Mouse (Mus musculus): ENCODE results near the gene Eri3. TPM values are rescaled to one million over a fixed set of nuclear protein-coding genes. Genes with fewer than 3 reads are reported as not detected.

Gene Eri3
- 114 and 147 TPM in 2 replicates for polyA plus RNA-seq (2016; fragmentation: Nextera tagmentation; extraction: Ambion mirVana)

DNA sequence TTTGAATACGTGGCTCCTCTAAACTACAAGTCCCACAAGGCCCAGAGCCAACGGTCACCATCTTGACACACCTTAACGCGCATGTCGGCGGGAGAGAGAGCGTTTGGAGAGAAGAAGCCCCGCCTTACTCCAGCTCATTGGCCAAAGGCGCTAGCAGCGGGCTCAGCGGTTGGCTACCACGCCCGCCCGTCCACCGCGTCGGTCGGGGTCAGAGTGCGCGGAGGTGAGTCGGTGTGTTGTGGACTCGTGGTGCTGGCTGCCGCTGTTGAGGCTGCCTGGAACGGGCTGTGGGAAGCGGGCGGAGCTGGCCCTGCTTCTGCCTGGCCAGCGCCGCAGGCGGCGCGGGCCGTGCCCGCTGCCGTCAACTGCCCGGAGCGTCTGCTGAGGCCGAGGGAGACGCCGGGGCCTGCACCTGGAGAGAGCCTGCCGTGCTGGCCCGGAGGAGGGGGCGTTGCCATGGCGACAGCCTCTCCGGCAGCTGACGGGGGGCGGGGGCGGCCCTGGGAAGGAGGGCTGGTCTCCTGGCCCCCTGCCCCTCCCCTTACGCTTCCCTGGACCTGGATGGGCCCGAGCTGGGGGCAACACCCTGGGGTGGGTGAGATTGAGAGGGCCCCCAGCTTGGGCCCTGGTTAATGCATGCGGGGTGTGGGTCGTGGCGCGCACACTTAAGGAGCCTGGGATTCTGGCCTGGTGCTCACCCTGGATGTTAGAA lies at the start of gene Eri3:
Eri3 (plus strand) TSS at position 226 of the 712 bp plus-strand sequence.
- Histone ChIP-seq H3K4me1 (peaks cover 24% of the 10 kb centered on the region), H3K27ac (peak within 1 kb of the TSS; percentile 95), H3K4me3 (peak within 1 kb of the TSS; percentile 92), H3K27me3 (ENCODE audit: low read depth, poor library complexity, severe bottlenecking) (no peaks in the 10 kb centered on the region), H3K9me3 (replicated peaks) (no peaks in the 10 kb centered on the region), H3K36me3 (peaks cover 12% of the 10 kb centered on the region)
- 1% methylated on average over 52 of the region's 53 CpGs for WGBS
- peak; percentile 95 for DNase-seq (ENCODE audit: low spot score)

DNA sequence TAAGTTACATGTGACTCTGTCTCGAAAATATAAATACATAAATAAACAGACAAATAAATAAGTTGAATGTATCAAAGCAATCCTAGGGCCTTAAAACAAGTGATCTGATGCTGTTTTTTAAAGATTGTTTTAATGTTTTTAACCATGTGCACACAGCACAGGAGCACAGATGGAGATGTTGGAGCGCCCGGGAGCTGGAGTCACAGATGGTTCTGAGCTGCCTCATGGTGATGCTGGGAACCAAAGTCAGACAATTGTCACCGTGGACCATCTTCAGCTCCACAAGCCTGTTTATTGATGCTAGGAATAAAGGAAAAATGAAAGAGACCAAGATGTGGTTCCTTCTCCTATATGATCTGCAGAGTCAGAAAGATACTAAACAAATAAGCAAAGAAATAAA lies 31.9 kb upstream of the Eri3 start:
- H3K4me3 ChIP-seq, result no peak overlapping the region
- no peak for DNase-seq (ENCODE audit: low spot score)
- no peaks in the 10 kb centered on the region for H3K27me3 ChIP-seq (ENCODE audit: low read depth, poor library complexity, severe bottlenecking)
- 91% methylated on average over 4 of the region's 4 CpGs for whole genome bisulfite sequencing
- H3K4me1 ChIP-seq, result no peaks in the 10 kb centered on the region; the same call in 1 of the 2 replicates
- no peaks in the 10 kb centered on the region for H3K36me3 ChIP-seq
- H3K9me3 ChIP-seq (replicated peaks), result no peaks in the 10 kb centered on the region
- H3K27ac ChIP-seq, result no peak overlapping the region

DNA sequence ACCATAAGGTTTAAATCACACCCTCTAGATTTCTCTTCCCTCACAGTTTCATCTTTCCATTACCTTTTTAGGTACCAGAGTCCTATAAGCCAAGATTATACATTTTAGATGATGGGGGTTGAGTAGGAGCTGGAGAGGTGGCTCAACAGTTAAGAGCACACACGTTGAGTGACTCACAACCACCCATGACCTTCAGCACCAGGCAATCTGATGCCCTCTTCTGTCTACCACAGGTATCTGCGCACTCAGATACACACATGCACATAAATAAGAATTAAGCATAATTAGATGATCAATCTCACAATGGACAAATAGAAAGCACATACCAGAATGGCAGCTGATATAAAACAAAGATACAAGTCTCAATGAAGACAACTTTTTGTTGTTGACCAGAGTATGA lies 28.8 kb upstream of the Eri3 start:
- WGBS, result 68% methylated on average over 2 of the region's 2 CpGs

DNA sequence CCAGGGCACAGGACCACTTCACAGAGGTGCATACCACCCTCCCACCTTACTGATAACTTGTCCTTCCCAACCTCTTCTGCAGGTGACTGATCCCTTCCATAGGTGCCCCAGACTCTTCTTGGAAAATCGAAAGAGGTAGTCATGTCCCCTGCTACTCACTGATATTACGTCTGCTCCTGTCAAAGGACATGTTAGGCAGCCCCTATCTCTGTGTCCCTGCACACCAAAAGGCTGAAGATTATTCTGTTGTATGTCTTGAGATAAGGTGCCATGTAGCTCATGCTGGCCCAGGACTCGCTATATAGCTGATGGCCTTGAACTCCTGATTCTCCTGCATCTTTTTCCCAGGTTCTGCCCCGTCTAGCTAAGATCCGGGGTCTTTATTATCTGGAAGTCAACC lies 24.2 kb upstream of the Eri3 start:
- peaks cover 15% of the 10 kb centered on the region for H3K27me3 ChIP-seq (ENCODE audit: low read depth, poor library complexity, severe bottlenecking)
- H3K27ac ChIP-seq, result no peak overlapping the region
- 90% methylated on average over 5 of the region's 5 CpGs for WGBS
- peaks cover 19% of the 10 kb centered on the region for H3K4me1 ChIP-seq
- no peak for DNase-seq (ENCODE audit: low spot score)
- H3K9me3 ChIP-seq (replicated peaks), result no peaks in the 10 kb centered on the region
- H3K4me3 ChIP-seq, result no peak overlapping the region
- no peaks in the 10 kb centered on the region for H3K36me3 ChIP-seq

More for the DNA sequence above, 28.8 kb upstream of the Eri3 start:
- H3K36me3 ChIP-seq, result no peaks in the 10 kb centered on the region
- no peak overlapping the region for H3K4me3 ChIP-seq
- DNase-seq (ENCODE audit: low spot score), result no peak
- H3K9me3 ChIP-seq (replicated peaks), result no peaks in the 10 kb centered on the region
- peaks cover 7% of the 10 kb centered on the region for H3K27me3 ChIP-seq (ENCODE audit: low read depth, poor library complexity, severe bottlenecking)
- H3K27ac ChIP-seq, result no peak overlapping the region
- H3K4me1 ChIP-seq, result no peaks in the 10 kb centered on the region; the same call in 1 of the 2 replicates

DNA sequence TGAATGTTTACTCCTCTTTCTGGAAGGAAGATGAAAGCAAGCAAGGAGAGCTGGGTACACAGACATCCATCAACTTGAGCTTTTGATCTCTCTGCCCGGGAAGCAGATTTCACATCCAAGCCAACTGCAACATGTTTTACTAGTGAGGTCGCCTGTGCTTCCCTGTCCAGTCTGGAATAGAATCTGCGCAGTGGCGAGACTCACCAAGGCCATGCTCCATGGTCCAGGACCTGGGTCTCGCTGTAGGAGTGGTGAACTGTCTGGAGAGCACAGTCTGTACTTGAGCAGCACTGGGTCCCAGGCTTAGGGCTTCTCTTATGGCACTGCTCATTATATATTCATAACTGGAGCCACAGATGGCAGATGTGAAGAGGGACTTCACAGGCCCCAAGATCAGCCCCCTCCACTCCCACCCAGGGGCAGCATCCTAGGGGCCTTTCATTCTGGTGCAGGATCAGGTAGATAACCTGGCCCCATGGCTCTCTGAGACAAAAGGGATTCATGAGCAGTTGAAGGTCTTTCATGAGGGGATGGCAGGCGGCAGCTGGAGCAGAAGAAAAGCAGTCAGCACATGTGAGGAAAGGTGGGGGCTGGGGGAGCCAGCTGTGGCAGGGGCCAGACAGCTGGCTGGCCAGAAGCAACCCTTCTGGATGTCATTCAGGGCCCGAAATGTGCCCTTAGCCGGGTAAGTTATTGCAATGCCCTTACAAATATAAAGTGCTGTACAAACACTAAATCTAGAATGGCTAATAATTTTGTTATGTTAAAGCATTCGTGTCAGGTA lies 22.9 kb upstream of the Eri3 start:
- peaks cover 15% of the 10 kb centered on the region for H3K27me3 ChIP-seq (ENCODE audit: low read depth, poor library complexity, severe bottlenecking)
- H3K4me3 ChIP-seq, result no peak overlapping the region
- H3K4me1 ChIP-seq, result peaks cover 19% of the 10 kb centered on the region
- WGBS, result 58% methylated on average over 9 of the region's 9 CpGs
- DNase-seq (ENCODE audit: low spot score), result no peak
- no peaks in the 10 kb centered on the region for H3K9me3 ChIP-seq (replicated peaks)
- H3K27ac ChIP-seq, result peak overlapping the region; percentile 59
- H3K36me3 ChIP-seq, result no peaks in the 10 kb centered on the region

DNA sequence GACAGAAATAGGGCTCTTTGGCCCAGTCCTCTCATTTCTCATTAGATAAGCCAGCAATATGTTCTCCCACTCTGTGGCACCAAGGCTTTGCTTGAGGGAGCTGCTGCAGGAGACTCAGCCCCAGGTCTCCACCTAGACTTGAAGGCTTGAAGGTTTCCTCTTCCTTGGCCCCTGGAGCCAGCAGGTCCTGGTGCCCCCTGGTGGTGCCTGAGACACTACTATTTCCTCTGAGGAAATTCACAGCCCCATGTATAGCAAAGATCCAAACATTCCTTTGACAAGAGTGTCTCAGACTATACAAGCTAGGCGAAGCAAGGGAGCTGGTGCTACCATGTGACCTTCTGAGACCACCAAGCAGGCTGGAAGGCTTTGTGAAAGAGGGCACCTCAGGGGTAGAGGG lies 22.2 kb upstream of the Eri3 start:
- Histone ChIP-seq H3K4me1 (peaks cover 19% of the 10 kb centered on the region), H3K9me3 (replicated peaks) (no peaks in the 10 kb centered on the region), H3K27me3 (ENCODE audit: low read depth, poor library complexity, severe bottlenecking) (peaks cover 16% of the 10 kb centered on the region), H3K4me3 (no peak overlapping the region), H3K27ac (0 out of 2 replicates have a peak overlapping the region, but pooled peaks have one; percentile 30), H3K36me3 (no peaks in the 10 kb centered on the region)
- WGBS, result 29% methylated on average over 1 of the region's 1 CpGs
- peak; percentile 76 for DNase-seq (ENCODE audit: low spot score)

DNA sequence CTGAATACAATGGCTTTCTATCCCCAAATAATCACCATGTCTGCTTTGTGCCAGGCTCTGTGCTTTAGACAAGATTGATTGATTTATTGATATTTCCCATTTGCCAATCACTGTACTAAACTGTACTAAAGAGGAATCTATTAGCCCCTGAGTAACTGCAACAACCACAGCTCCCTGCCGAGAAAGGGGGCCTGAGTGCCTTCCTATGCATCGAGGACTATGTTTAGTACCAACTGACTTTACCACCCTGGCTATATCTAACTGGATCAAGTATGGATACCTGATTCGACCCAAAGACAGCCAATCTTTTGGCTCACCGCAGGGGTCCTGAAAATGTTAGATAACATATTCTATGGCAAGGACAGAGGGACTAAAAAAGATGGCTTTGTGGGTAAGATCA lies 20.3 kb upstream of the Eri3 start:
- Histone ChIP-seq H3K27ac (no peak overlapping the region), H3K36me3 (no peaks in the 10 kb centered on the region), H3K4me3 (no peak overlapping the region), H3K27me3 (ENCODE audit: low read depth, poor library complexity, severe bottlenecking) (peaks cover 19% of the 10 kb centered on the region), H3K4me1 (peaks cover 19% of the 10 kb centered on the region), H3K9me3 (replicated peaks) (no peaks in the 10 kb centered on the region)
- 81% methylated on average over 4 of the region's 4 CpGs for WGBS
- DNase-seq (ENCODE audit: low spot score), result no peak

DNA sequence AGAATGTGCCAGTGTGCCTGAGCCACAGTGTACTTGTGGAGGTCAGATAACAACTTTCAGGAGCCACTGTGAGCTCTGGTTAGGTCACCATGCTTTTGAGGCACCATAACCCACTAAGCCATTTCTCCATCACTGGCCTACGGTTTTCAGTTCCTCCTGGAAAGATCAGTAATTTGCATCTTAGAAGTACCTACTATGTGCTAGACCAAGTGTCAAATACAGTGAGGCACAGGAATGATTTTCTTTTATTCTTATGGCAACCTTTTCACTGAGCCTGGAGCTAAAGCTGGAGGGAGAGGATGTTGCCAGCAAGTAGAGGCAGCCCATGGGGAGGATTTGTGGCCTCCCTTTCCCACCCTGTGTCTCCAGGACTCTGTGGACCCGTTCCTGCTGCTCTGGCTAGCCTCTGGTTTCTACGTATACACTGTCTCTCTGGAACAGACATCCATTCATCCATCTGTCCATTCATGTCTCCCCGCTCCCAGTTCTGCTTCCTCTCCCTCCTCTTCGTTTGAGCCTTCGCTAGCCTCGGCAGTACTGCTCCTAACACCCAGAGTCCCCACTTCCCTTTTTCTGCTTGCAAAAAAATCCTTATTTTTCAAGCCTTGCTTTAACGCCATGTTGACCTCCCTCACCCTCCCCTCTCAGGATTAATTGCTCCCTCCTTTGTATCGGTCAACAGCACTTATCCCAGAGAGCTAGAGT lies 14.5 kb upstream of the Eri3 start:
- DNase-seq (ENCODE audit: low spot score), result no peak
- no peaks in the 10 kb centered on the region for H3K9me3 ChIP-seq (replicated peaks)

DNA sequence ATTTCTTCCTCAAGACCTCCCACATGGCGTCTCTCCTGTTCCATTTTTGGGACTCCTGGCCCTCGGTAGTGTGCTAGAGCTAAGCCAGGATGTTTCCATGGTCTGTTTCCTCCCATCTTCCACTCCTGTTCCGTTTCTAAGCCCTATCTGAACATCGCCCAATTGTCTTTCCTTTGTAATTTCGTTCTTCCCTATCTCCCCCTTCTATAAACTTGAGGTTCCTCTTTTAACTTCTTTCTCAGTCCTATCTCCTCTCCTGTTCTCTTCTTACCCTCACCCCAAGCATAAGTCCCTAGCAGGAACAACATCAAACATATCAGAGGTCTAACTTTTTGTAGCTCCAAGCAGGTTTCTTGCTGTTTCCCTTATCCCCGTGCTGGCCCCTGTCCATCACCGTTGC lies 13.2 kb upstream of the Eri3 start:
- H3K27me3 ChIP-seq (ENCODE audit: low read depth, poor library complexity, severe bottlenecking), result peaks cover 17% of the 10 kb centered on the region
- H3K36me3 ChIP-seq, result no peaks in the 10 kb centered on the region
- no peaks in the 10 kb centered on the region for H3K9me3 ChIP-seq (replicated peaks)
- no peak overlapping the region for H3K4me3 ChIP-seq
- H3K4me1 ChIP-seq, result peaks cover 32% of the 10 kb centered on the region
- WGBS, result 90% methylated on average over 7 of the region's 7 CpGs
- no peak for DNase-seq (ENCODE audit: low spot score)
- no peak overlapping the region for H3K27ac ChIP-seq

More for the DNA sequence above, 14.5 kb upstream of the Eri3 start:
- WGBS, result 62% methylated on average over 9 of the region's 9 CpGs
- Histone ChIP-seq H3K36me3 (no peaks in the 10 kb centered on the region), H3K4me1 (peaks cover 28% of the 10 kb centered on the region), H3K27ac (no peak overlapping the region), H3K27me3 (ENCODE audit: low read depth, poor library complexity, severe bottlenecking) (peaks cover 17% of the 10 kb centered on the region), H3K4me3 (no peak overlapping the region)

DNA sequence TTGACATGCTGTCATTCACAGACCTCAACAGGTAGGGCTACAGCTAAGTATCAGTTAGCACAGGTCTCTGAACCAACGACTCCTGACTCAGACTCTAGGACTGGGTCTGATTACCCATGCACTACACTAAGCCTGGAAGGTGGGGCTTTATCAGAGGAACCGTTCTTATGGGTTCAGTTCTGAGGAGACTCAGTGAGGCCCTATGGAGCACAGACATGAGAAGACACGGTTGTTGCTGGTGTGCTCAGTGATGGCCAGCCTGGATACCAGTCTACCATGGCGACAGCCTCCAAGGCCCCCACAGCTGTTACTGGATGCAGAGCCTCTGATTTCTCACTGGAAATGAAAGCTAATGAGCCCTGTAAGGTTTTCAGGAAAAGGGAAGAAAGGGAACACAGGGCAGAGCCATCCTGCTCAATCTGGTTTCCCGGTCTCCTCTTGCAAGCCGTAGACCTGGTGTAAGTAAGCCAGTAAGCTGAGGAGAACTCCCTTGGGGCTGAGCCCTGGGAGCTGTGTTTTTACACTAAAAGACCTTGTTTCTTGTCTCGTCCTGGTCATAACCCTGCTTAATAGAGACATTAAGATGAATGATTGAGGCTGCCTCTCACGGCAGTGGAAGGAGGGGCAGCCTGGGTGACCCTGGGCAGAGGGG lies 10.7 kb upstream of the Eri3 start:
- DNase-seq (ENCODE audit: low spot score), result no peak
- no peak overlapping the region for H3K4me3 ChIP-seq
- WGBS, result 76% methylated on average over 8 of the region's 8 CpGs
- H3K36me3 ChIP-seq, result no peaks in the 10 kb centered on the region
- H3K27me3 ChIP-seq (ENCODE audit: low read depth, poor library complexity, severe bottlenecking), result peaks cover 12% of the 10 kb centered on the region
- H3K4me1 ChIP-seq, result peaks cover 32% of the 10 kb centered on the region
- H3K9me3 ChIP-seq (replicated peaks), result no peaks in the 10 kb centered on the region
- H3K27ac ChIP-seq, result peak overlapping the region; percentile 16; the same call in 1 of the 2 replicates

DNA sequence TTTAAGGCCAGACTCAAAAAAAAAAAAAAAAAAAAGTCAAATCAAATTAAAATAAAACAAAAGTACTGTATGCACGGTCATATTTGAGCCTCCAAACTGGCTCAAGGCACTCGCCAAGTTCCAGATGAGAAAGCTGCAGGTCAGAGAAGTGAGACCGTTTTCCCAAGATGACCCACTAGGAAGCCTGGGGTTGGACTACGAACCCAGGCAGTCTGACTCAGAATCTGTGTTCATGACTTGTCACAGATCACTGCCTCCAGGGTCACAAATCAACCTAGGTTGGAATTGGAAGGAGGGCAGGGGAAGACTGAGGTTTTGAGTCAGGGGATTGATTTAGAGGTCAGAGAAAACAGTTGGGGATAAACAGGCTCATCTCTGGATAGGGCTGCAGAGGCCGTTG lies 9.6 kb upstream of the Eri3 start:
- H3K4me1 ChIP-seq, result peaks cover 32% of the 10 kb centered on the region
- H3K36me3 ChIP-seq, result no peaks in the 10 kb centered on the region
- DNase-seq (ENCODE audit: low spot score), result no peak
- H3K4me3 ChIP-seq, result no peak overlapping the region
- no peak overlapping the region for H3K27ac ChIP-seq
- peaks cover 12% of the 10 kb centered on the region for H3K27me3 ChIP-seq (ENCODE audit: low read depth, poor library complexity, severe bottlenecking)
- H3K9me3 ChIP-seq (replicated peaks), result no peaks in the 10 kb centered on the region
- 73% methylated on average over 5 of the region's 5 CpGs for WGBS

DNA sequence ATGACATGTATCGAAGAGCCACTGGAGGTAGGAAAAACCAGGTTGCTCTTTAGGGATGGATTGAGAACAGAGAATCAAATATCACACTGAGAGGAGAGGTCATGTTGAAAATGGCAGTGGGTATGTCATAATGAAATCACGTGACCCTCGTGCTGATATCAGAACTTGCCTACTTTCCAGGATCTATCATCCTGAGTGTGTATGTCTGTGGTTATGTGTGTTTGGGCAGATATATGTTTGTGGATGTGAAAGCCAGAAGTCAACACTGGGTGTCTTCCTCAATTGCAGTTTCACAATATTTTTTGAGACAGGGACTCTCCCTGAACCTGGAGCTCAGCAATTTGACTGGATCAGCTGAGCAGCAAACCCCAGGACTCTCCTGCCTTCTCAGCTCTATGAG lies 4.7 kb upstream of the Eri3 start:
- no peaks in the 10 kb centered on the region for H3K9me3 ChIP-seq (replicated peaks)
- H3K27me3 ChIP-seq (ENCODE audit: low read depth, poor library complexity, severe bottlenecking), result no peaks in the 10 kb centered on the region
- no peak for DNase-seq (ENCODE audit: low spot score)
- no peaks in the 10 kb centered on the region for H3K36me3 ChIP-seq
- H3K4me3 ChIP-seq, result no peak overlapping the region
- H3K27ac ChIP-seq, result no peak overlapping the region
- 90% methylated on average over 3 of the region's 3 CpGs for WGBS
- peaks cover 14% of the 10 kb centered on the region for H3K4me1 ChIP-seq

All from limb, embryonic 10.5 days (tissue).